Mouse (Mus musculus): ENCODE data around the gene Rrp7a. TPM values are rescaled to one million over a fixed set of nuclear protein-coding genes. Genes with fewer than 3 reads are reported as not detected.

Gene Rrp7a
- 72.7 and 74.8 TPM in 2 replicates for polyA plus RNA-seq (2015; fragmentation: Nextera tagmentation; extraction: Ambion mirVana)

DNA sequence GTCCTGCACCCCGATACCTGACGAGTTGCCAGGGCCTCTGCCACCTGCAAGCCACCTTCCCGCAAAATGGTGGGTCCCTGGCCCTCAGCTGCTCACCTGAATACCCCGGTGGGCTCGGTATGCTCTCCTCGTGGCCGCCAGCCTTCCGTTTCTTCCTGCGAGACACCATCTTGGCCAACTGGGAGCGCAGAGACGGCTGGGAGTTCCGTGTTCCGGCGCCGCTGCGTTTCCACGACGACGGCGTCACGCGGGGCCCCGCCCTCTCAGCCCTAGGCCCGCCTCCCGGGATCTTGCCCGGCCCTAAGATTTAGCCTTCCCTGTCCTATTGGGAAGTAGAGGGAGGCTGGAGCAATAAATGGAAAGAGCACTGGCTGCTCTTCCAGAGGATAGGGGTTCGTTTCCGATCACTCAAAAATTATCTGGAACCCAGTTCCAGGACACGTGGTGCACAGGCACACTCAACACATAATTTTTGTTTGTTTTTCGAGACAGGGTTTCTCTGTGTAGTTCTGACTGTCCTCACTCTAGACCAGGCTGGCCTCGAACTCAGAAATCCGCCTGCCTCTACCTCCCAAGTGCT is at the start of gene Rrp7a:
TSS of gene Rrp7a (minus strand) at position 236 of the 580 bp plus-strand sequence.
- Histone ChIP-seq H3K36me3 (peaks cover 46% of the 10 kb centered on the region), H3K9ac (peak within 1 kb of the TSS; percentile 82), H3K27ac (peak within 1 kb of the TSS; percentile 91), H3K4me1 (replicated peaks) (peaks cover 21% of the 10 kb centered on the region), H3K27me3 (no peaks in the 10 kb centered on the region), H3K4me2 (peak within 1 kb of the TSS; percentile 65), H3K9me3 (no peaks in the 10 kb centered on the region), H3K4me3 (peak within 1 kb of the TSS; percentile 82)
- peak; percentile 88 for ATAC-seq (ENCODE audit: low FRiP score)
- 11% methylated on average over 32 of the region's 32 CpGs for WGBS

DNA sequence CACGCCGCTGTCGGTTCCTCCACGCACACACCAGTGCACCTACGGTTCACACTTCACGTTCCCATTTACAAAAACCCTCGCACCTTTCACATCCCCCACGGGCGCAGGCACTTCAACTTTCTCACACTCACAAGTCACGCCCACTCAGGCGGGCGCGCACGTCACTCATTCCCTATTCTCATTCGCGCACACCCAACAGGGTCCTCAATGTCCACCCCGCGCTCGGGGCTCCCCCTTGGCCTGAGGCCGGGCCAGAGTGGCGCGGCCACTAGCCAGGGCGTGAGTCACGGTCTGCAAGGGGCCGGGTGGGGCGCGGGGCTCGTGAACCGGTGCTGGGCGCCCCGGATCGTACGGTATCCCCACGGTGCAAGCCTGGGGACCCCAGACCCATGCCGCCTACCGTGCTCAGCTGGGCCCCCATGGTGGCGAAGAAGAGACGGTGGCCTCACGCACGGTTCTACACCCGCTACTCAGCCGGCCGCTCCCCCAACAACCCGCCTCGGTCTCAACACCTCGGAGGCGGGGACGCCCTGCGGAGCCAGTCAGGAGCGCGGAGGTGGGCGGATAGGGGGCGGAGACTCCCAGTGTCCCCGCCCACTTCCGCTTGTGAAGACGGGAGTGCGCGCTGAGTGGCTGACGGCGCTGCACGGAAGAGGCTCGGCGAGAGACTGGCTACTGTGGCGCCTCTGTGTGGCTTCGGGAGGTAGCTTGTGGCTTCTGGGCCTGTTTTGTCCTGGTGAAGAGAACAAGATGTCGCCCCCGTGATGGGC is 49.3 kb upstream of the Rrp7a start:
- Histone ChIP-seq H3K9me3 (no peaks in the 10 kb centered on the region), H3K4me2 (peak overlapping the region; percentile 73), H3K27ac (peak overlapping the region; percentile 93), H3K27me3 (no peaks in the 10 kb centered on the region), H3K4me3 (peak overlapping the region; percentile 91), H3K9ac (peak overlapping the region; percentile 92), H3K4me1 (replicated peaks) (peaks cover 47% of the 10 kb centered on the region), H3K36me3 (0 out of 2 replicates have a peak, but pooled peaks cover 3% of the 10 kb centered on the region)
- under 1% methylated on average over 67 of the region's 67 CpGs for WGBS
- ATAC-seq (ENCODE audit: low FRiP score), result peak; percentile 96

DNA sequence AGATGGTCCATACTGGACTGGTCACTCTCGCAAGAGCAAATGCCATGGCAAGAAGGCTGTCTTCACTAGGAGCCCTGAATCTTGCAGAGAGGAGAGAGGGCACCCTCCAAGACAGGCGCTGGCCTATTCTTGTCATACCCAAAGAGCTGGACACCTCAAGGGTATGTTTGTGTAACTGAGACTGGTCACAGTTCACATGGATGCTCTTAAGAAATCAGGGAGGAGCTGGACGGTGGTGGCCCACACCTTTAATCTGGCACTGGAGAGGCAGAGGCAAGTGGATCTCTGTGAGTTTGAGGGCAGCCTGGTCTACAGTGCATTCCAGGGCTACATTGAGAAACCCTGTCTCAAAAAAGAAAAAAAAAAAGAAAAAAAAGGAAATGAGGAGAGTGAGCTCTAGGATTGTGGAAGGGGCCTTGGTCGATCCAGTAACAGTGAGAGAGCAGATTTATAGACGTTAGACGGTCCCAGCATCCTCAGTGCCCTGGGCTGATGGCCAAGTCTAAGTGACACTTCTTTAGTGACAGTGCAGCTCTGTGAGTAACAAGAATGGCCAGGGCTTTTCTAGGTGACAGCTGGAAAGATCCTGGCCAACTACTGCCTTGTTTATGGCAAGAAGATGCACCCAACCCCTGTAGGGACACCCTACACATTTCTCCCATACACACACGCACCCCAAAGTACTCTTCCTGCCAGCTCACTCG is 48.5 kb upstream of the Rrp7a start:
- peak overlapping the region; percentile 73 for H3K4me2 ChIP-seq
- peak overlapping the region; percentile 91 for H3K4me3 ChIP-seq
- H3K36me3 ChIP-seq, result 0 out of 2 replicates have a peak, but pooled peaks cover 3% of the 10 kb centered on the region
- H3K4me1 ChIP-seq (replicated peaks), result peaks cover 52% of the 10 kb centered on the region
- no peaks in the 10 kb centered on the region for H3K9me3 ChIP-seq
- no peak for ATAC-seq (ENCODE audit: low FRiP score)
- no peaks in the 10 kb centered on the region for H3K27me3 ChIP-seq
- H3K27ac ChIP-seq, result no peak overlapping the region; the same call in 1 of the 2 replicates
- peak overlapping the region; percentile 92 for H3K9ac ChIP-seq
- 60% methylated on average over 8 of the region's 8 CpGs for WGBS

DNA sequence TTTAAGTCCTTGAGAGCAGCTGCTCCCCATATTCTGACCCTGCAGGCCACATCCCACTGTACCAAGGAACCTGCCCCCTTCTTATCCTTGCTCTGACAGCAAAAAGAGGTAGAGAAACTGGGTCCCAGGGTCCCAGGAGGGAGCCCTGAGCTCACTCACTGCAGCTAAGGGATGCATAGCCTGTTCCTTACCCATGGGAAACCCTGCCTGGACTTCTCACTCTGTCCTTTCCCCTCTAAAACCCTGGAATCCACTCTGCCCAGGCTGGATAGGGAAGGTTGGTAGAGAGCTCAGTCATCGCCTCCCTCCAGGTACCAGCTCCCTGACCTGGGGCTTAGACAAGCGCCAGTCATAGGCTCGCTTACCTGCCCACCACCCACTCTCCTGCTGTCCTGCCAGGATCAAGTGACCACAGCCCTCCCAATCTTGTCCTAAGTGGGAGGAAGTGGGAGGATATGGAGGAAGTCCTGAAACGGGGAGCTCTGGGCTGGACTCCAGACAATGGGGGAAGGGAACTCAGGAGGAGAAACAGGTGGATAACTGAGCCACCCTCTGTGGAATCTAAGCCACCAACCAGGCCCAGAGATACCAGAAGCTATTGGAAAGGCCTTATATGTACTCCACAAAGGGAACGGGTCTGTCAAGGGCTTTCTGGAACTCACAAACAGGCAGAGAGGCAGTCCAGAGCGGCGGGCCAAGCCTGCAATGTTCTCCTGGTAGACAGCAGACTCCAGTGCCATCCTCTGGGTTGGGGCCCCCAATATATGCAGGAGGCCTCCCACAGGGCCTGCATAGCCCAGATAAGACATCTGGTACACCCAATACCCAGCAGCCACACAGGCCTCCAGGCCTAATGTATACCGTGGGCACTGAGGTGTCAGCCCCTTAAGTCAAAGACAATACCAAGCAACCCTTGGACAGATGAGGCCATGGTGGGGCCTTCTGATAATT is 47.4 kb upstream of the Rrp7a start:
- Histone ChIP-seq H3K4me2 (0 out of 2 replicates have a peak overlapping the region, but pooled peaks have one; percentile 73), H3K9me3 (no peaks in the 10 kb centered on the region), H3K36me3 (peaks cover 9% of the 10 kb centered on the region; the same call in 1 of the 2 replicates), H3K4me1 (replicated peaks) (peaks cover 52% of the 10 kb centered on the region), H3K27ac (no peak overlapping the region), H3K9ac (peak overlapping the region; percentile 92), H3K4me3 (no peak overlapping the region), H3K27me3 (no peaks in the 10 kb centered on the region)
- 87% methylated on average over 8 of the region's 8 CpGs for WGBS
- ATAC-seq (ENCODE audit: low FRiP score), result no peak

DNA sequence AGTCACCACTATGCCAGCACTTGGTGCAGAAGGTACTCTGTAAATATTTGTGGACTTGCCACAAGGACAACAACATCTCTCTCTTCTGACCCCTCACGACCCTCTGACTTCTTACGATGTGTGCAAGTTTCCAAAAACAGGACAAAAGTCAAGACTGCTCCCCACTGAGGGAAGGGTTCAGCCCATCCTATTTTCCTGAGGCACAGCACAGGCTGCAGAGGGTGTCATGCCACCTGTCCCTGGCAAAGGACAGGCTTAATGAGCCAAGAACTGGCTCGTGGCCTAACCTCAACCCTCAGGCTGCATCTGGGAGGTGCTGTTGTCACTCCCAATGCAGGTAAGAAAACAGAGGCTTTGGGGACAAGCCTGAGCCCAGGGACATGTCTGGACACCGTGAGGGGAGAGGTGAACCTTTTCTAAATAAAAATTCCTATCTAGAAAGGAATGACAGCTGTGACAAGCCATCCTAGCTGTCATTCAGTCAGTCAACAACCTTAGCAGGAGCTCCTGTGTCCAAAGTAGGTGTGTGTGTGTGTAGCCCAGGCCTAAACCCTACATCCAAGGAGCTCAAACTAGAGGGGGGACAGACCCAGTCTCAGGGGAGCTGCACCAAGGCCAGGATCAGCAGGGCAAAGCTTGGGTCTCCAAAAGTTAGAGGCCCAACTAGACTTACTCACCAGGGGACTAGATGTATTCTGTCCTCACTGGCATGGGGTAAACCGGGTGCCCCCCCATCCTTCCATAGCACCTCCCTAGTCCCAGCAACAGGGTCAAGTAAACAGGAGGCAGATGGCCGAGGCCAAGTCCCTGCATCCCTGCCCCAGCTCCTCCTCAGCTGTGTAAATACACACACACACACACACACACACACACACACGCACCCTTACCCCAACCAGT is 46.5 kb upstream of the Rrp7a start:
- Histone ChIP-seq H3K4me2 (0 out of 2 replicates have a peak overlapping the region, but pooled peaks have one; percentile 4), H3K27ac (no peak overlapping the region), H3K4me3 (no peak overlapping the region), H3K4me1 (replicated peaks) (peaks cover 52% of the 10 kb centered on the region), H3K36me3 (peaks cover 13% of the 10 kb centered on the region), H3K9ac (no peak overlapping the region; the same call in 1 of the 2 replicates), H3K9me3 (no peaks in the 10 kb centered on the region), H3K27me3 (no peaks in the 10 kb centered on the region)
- WGBS, result 82% methylated on average over 7 of the region's 7 CpGs
- ATAC-seq (ENCODE audit: low FRiP score), result no peak

DNA sequence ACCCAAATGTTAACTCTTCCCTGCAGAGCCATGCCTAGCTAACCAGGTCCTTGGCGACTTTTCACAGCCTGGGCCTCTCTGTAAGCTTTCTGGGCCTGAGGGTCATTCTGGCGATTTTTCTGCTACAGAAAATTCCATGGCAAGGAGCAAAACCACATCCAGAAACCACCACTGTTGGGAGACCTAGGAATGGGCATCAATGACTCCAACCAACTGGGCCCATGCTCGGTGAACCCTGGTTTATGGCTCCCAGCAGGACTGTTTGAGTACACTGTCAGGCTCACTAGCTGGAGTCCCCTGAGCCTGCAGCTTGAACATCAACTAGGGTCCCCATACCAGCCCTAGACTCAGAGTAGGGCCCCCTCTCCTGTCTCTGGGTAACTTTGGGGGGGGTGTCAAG is 45.7 kb upstream of the Rrp7a start:
- no peak for ATAC-seq (ENCODE audit: low FRiP score)
- Histone ChIP-seq H3K9ac (no peak overlapping the region), H3K4me2 (no peak overlapping the region), H3K27ac (no peak overlapping the region), H3K36me3 (peaks cover 13% of the 10 kb centered on the region), H3K4me3 (no peak overlapping the region), H3K9me3 (no peaks in the 10 kb centered on the region), H3K27me3 (no peaks in the 10 kb centered on the region), H3K4me1 (replicated peaks) (peaks cover 52% of the 10 kb centered on the region)
- 85% methylated on average over 3 of the region's 3 CpGs for WGBS

DNA sequence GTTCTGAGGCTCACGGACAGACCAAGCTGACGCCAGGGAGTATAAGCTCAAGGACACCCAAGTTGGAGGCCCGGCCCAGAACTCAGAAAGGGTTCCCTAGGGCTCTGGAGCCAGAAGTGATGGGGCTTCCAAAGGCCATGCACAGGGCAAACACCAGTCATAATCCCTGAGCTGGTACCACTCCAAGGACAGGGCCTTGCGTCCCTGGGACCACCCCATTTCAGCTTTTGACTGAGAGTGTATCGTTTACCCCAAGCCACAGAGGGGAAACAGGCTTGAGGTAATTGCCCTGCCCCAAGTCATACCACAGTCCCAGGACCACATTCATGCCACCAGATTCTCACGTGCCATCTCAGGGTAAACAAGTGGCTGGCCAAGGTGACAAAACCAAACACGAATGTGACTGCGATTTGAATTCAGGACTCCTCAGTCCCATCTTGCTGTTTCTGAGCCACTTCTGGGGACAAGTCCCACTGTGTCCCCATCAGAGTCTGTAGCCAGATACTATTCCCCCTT is 45.0 kb upstream of the Rrp7a start:
- no peak overlapping the region for H3K4me2 ChIP-seq
- no peak for ATAC-seq (ENCODE audit: low FRiP score)
- peaks cover 45% of the 10 kb centered on the region for H3K4me1 ChIP-seq (replicated peaks)
- no peak overlapping the region for H3K9ac ChIP-seq
- H3K36me3 ChIP-seq, result peaks cover 20% of the 10 kb centered on the region
- H3K27ac ChIP-seq, result no peak overlapping the region
- H3K27me3 ChIP-seq, result no peaks in the 10 kb centered on the region
- 91% methylated on average over 8 of the region's 8 CpGs for WGBS
- no peaks in the 10 kb centered on the region for H3K9me3 ChIP-seq
- H3K4me3 ChIP-seq, result no peak overlapping the region

DNA sequence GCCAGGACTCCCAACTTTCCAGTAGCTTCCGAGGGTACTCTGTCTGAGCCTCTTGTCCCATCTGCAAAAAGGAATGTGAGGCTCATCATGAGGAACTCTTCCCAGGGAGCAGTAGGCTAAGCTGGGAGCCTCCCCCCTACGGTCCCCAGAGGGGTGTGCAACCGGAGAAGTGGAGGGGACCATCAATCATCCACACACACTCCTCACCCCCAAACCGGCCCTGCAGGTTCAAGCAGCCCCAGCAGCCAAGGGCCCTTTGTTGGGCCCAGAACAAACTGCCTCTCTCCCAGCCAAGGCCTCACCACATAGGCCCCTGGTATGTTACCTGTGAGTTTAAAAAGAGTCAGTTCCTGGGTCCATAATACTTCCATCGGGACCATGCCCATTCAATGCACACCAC is 44.5 kb upstream of the Rrp7a start:
- no peak overlapping the region for H3K27ac ChIP-seq
- no peak for ATAC-seq (ENCODE audit: low FRiP score)
- no peak overlapping the region for H3K9ac ChIP-seq

DNA sequence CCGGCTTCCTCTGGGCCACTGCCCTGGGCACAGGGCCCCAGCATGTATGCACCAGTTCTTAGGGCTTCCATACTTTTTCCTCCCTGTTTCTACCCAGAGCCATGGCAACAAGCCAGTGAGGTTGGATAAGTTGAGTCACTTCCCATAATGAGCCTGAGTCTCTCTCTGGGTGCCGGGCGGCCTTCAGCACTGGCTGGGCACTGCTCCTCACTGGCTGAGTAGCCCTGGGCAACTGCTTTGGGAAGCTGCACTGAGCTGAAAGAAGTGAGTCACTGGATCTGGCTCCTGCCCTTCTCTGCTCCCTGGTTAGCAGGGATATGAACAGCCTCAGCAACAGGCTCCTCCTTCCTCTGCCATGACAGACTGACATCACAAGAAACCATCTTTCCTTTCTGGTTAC is 44.0 kb upstream of the Rrp7a start:
- H3K27me3 ChIP-seq, result no peaks in the 10 kb centered on the region
- WGBS, result 83% methylated on average over 3 of the region's 3 CpGs
- H3K9me3 ChIP-seq, result no peaks in the 10 kb centered on the region
- no peak overlapping the region for H3K4me3 ChIP-seq
- no peak overlapping the region for H3K4me2 ChIP-seq
- H3K4me1 ChIP-seq (replicated peaks), result peaks cover 46% of the 10 kb centered on the region
- H3K36me3 ChIP-seq, result peaks cover 29% of the 10 kb centered on the region
- H3K9ac ChIP-seq, result no peak overlapping the region
- H3K27ac ChIP-seq, result no peak overlapping the region
- no peak for ATAC-seq (ENCODE audit: low FRiP score)

More for the DNA sequence above, 44.5 kb upstream of the Rrp7a start:
- Histone ChIP-seq H3K4me3 (no peak overlapping the region), H3K9me3 (no peaks in the 10 kb centered on the region), H3K27me3 (no peaks in the 10 kb centered on the region), H3K4me1 (replicated peaks) (peaks cover 44% of the 10 kb centered on the region), H3K4me2 (no peak overlapping the region), H3K36me3 (peaks cover 25% of the 10 kb centered on the region)
- WGBS, result 68% methylated on average over 5 of the region's 5 CpGs

DNA sequence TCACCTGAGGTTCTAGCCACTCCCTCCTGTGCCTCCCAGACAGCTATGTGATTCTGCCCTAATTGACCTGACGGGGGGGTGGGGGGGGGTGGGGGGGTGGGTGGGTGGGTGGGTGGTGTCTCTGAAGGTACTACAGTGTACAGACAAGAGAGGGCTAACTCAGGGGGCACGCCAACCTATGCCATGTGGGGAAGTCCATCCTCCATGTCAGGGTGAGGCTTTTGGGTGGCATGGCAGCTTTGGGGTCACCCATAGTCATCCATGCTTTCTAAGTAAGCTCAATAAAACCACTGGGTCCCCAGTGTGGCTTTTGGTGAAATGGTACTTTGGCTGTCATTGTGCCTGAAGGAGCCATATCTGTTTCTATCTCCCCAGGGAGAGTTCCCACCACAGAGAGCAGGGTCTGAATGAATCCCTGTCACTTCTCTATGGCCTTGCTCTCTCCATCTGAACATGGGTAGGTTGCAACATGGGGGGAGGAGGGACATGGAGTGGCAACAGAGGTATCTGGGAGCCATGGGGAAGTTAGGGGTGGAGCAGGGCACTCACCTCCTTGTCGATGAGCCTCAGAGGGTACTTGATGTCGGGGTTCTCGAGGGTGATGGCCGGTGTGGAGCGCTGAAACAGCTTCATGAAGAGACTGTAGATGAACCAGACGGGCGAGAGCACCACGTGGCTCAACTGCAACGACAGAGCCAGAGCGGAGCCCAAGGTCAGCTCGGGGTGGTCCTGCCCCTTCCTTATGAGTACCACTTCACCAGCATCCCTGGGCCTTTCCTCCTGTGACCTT is 43.1 kb upstream of the Rrp7a start:
- no peak overlapping the region for H3K9ac ChIP-seq
- no peak overlapping the region for H3K4me3 ChIP-seq
- no peaks in the 10 kb centered on the region for H3K9me3 ChIP-seq
- H3K4me1 ChIP-seq (replicated peaks), result peaks cover 44% of the 10 kb centered on the region
- H3K36me3 ChIP-seq, result peaks cover 37% of the 10 kb centered on the region
- no peak overlapping the region for H3K27ac ChIP-seq
- no peak for ATAC-seq (ENCODE audit: low FRiP score)
- 93% methylated on average over 13 of the region's 13 CpGs for WGBS
- H3K27me3 ChIP-seq, result no peaks in the 10 kb centered on the region
- H3K4me2 ChIP-seq, result no peak overlapping the region

All from hindbrain, embryonic 13.5 days (tissue).